Mouse (Mus musculus) forebrain, embryonic 13.5 days (tissue): ENCODE results near the gene Aqp11. TPM values are rescaled to one million over a fixed set of nuclear protein-coding genes. Genes with fewer than 3 reads are reported as not detected.

Experiments
- ATAC-seq: fragments of 200-750 bp; cut with Nextera tagmentation; 2 replicates; pipeline ENCODE4 v1.8.0; 2017
- H3K27ac ChIP-seq: fragments of 300-500 bp; sonication (generic); 2 replicates; pipeline ENCODE4 v1.5.1; 2015; ENCODE audit warnings: inconsistent platforms, mild to moderate bottlenecking, moderate library complexity
- H3K27me3 ChIP-seq: fragments of 300-500 bp; sonication (generic); 2 replicates; pipeline ENCODE4 v1.6.1; 2015; ENCODE audit warnings: mild to moderate bottlenecking, inconsistent platforms
- H3K36me3 ChIP-seq: fragments of 300-500 bp; sonication (generic); 2 replicates; pipeline ENCODE4 v1.6.1; 2015; ENCODE audit warnings: mild to moderate bottlenecking, inconsistent platforms; ENCODE audit not compliant: poor library complexity, severe bottlenecking
- H3K4me1 ChIP-seq: fragments of 300-500 bp; sonication (generic); 2 replicates; pipeline ENCODE4 v1.6.1; 2015; ENCODE audit warnings: inconsistent platforms
- H3K4me2 ChIP-seq: fragments of 300-500 bp; sonication (generic); 2 replicates; pipeline ENCODE4 v1.6.1; 2015; ENCODE audit warnings: inconsistent platforms, mild to moderate bottlenecking, moderate library complexity
- H3K4me3 ChIP-seq: fragments of 300-500 bp; sonication (generic); 2 replicates; pipeline ENCODE4 v1.5.1; 2015; ENCODE audit warnings: mild to moderate bottlenecking, inconsistent platforms
- H3K9ac ChIP-seq: fragments of 300-500 bp; sonication (generic); 2 replicates; pipeline ENCODE4 v1.6.1; 2015; ENCODE audit warnings: mild to moderate bottlenecking, inconsistent platforms
- H3K9me3 ChIP-seq: fragments of 300-500 bp; sonication (generic); replicated peaks from 2 replicates; pipeline ENCODE4 v1.6.1; 2016; ENCODE audit warnings: inconsistent platforms
- WGBS: fragments of 180-500 bp; shearing (Covaris S2); methylation state at CpG from one replicate; pipeline ENCODE4 v1.1.7; 2015; 5-methylcytosine and 5-hydroxymethylcytosine counted together
- polyA plus RNA-seq: library from polyadenylated mRNA; unstranded; fragments of >200 nt; fragmentation: Nextera tagmentation; extraction: Ambion mirVana; gene quantifications from 2 replicates; pipeline ENCODE4 v1.2.1, GENCODE M21; 2015

Gene Aqp11
- polyA plus RNA-seq, 1 experiment from 2014 or later, result 5.9 TPM

DNA sequence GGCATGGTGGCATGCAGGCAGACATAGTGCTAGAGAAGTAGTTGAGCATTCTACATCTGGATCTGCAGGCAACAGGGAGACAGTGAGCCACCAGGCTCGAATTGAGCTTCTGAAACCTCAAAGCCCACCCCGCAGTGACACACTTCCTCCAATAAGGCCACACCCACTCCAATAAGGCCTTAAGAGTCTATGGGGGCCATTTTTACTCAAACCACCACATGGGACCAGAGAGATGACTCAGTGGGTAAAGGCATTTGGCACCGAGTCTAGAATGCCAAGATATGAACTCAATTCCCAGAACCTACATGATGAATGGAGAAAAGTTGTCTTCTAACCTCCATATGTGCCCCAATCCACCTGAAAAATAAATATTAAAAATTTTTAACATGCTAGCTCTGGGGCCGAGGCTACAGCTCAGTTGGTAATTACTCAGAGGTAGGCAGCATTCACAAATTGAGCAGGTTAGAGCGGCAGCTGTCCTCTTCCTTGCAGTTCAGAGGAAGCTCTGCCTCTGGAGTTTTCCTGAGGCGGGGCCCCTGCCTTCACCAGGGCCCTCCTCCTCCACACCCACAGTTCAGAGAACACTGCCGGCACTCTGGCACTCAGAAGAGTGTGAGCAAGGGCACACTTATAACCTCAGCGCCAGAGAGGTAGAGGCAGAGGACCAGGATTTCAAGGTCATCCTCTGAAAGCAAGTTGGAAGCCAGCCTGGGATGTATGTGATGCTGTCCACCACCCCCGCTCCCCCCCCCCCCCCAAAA, 28.5 kb upstream of the Aqp11 start:
- Histone ChIP-seq H3K27ac (no peak overlapping the region), H3K9me3 (no peaks in the 10 kb centered on the region), H3K36me3 (no peaks in the 10 kb centered on the region), H3K4me1 (no peaks in the 10 kb centered on the region), H3K9ac (no peak overlapping the region), H3K4me2 (no peak overlapping the region), H3K27me3 (no peaks in the 10 kb centered on the region), H3K4me3 (no peak overlapping the region)
- WGBS, result 83% methylated on average over 9 of the region's 9 CpGs
- ATAC-seq, result no peak

DNA sequence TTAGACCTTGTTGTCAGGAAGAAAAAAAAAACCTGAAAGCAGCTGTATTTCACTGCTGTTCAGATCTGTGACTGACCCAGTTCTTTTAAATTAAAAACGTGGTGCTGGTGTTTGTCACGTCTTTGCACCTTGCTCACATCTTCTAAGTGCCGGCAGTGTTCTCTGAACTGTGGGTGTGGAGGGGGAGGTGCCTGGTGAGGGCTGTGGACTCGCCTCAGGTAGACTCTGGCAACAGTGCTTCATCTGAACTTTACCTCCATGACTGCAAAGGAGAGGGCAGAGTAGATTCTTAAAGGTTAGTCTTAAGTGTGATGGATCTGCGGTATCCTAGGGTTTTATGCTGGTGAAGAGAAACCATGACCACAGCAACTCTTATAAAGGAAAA, 27.9 kb upstream of the Aqp11 start:
- no peak overlapping the region for H3K9ac ChIP-seq
- no peak overlapping the region for H3K4me2 ChIP-seq
- no peak for ATAC-seq
- 89% methylated on average over 5 of the region's 5 CpGs for WGBS
- H3K27ac ChIP-seq, result no peak overlapping the region
- no peak overlapping the region for H3K4me3 ChIP-seq
- H3K36me3 ChIP-seq, result no peaks in the 10 kb centered on the region
- H3K9me3 ChIP-seq, result no peaks in the 10 kb centered on the region
- H3K27me3 ChIP-seq, result no peaks in the 10 kb centered on the region
- H3K4me1 ChIP-seq, result no peaks in the 10 kb centered on the region

DNA sequence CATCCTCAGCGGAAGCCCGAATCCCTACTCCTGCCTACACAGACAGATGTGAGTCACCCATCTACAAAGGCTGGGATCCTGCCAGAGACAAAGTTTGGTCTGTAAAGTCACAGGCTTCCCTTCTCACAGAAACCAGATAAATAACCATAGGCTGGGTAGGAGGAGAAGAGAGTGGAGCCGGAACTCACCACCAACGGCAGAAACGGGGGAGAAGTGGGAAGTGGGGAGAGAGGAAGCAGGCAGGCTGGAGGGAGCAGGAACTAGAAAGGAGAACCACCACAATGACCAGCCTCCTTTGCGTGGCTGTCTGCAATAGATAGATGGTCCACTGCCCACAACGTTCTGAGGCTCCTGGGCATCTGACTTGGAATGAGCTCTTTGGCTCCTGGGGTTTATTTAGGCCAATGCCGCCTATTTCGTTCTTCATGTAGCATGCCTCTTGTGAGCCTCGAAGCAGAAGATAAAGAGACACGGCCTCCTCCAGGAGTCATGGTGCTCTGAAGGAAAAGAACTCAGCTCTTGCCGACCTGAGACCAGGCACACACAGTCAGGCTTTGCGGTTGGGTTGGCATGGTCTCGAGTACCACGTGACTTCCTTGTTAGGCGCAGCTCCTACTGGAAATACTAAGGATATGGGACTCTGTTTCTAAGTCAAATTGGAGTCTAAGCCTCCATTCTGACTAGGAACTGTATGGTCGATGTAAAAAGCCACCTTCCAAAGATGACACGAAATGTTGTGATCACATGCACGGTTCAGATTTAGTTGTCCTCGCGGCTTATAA, 27.3 kb upstream of the Aqp11 start:
- no peaks in the 10 kb centered on the region for H3K36me3 ChIP-seq
- ATAC-seq, result no peak
- WGBS, result 92% methylated on average over 21 of the region's 21 CpGs

GRCm38 (mm10) chr7:97764591-97764990, 26.5 kb upstream of the Aqp11 start:
- Histone ChIP-seq H3K9me3 (no peaks in the 10 kb centered on the region), H3K4me3 (no peak overlapping the region), H3K4me2 (no peak overlapping the region), H3K36me3 (no peaks in the 10 kb centered on the region), H3K27me3 (no peaks in the 10 kb centered on the region), H3K27ac (no peak overlapping the region), H3K4me1 (no peaks in the 10 kb centered on the region), H3K9ac (no peak overlapping the region)
- 85% methylated on average over 11 of the region's 11 CpGs for WGBS
- ATAC-seq, result no peak

More for the DNA sequence above, 27.3 kb upstream of the Aqp11 start:
- Histone ChIP-seq H3K27me3 (no peaks in the 10 kb centered on the region), H3K9me3 (no peaks in the 10 kb centered on the region), H3K4me2 (no peak overlapping the region), H3K27ac (no peak overlapping the region), H3K9ac (no peak overlapping the region), H3K4me3 (no peak overlapping the region), H3K4me1 (no peaks in the 10 kb centered on the region)

DNA sequence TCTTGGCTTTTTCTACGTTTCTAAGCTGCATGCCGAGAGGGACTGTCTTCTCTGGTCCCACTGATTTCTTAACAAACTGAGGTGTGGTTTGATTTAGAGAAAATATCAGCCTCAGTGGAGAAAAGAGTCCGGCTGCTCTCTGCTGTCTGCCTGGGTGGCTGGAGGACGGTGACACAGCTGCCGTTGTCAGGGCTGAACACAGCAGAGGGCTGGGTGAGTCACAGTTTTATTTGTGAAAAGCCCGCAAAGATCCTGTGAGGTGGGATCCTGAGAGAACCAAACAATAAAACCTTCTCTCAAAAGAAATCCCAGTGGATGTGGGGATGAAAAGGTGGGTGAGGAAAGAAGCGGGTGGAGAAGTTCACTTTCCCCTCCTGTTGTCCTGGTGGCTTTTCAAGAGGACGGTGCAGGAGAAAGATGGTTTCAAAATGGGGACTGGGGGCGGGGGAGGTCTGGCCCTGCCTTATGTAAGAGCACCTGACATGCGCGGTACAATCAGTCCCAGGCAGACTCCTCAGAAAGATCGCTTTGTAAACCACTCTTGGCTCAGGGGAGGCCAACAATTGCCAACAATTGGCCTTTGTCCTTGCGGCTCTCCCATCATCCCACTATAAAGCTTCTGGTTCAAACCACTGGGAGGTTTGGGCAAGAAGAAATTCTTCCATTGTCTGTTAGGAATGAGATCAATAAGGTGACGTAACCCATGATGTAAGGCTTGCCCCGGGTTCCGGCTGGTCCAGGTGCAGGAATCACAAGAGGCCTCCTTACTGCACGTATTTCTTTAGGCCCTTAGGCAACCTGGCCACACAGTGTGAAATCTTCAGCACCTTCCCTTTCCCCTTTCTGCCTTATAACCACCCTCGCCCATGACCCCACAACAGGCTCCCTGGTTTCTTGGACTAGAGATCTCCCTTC, 19.1 kb upstream of the Aqp11 start:
- Histone ChIP-seq H3K27me3 (no peaks in the 10 kb centered on the region), H3K36me3 (no peaks in the 10 kb centered on the region), H3K9me3 (no peaks in the 10 kb centered on the region), H3K9ac (peak overlapping the region; percentile 50), H3K4me2 (peak overlapping the region; percentile 45), H3K4me1 (peaks cover 16% of the 10 kb centered on the region), H3K27ac (peak overlapping the region; percentile 45), H3K4me3 (0 out of 2 replicates have a peak overlapping the region, but pooled peaks have one; percentile 9)
- 18% methylated on average over 18 of the region's 18 CpGs for WGBS
- ATAC-seq, result peak; percentile 88

DNA sequence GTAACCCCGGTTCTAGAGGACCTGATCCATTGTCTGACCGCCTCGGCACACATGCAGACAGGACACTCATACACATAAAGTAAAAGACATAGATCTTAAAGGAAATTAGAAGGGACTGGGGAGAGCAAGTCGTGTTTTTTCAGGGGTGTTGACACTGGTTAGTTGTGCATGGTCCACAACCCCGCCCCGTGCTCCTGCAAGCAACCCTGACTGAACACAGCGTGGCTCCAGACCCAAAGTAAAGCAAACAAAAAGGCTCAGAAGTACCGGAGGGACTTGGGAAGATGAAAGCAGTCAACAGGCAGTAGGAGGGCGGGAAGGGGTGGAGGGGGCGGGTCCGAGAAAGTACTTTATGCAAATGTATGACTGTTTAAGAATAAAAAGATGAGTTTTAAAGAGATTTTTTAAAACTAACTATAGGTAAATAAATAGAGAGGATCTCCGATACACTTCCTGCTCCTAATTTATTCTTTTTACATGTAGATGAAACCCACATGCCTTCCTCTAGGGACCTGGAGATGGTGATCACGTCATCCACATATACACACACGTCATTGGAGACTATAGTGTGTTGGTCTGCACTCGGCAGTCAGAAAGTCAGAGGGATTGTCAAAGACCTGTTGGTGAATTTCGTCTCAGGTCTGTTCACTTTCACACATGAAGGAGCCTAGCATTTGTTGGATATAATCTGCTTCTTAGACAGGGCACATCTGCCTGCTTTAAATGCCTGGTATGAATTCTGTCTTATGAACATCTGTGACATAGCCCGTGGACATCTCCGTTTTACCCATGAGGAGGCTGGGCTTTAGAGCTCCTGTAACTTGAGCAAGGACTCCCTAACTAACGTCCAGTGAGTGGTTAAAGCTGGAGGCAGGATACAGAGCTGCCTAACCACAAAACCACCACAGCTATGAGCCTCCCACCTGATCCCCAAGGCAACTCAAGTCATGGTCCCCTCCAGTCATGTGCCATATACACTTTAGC, 11.4 kb upstream of the Aqp11 start:
- H3K9ac ChIP-seq, result no peak overlapping the region
- peak overlapping the region; percentile 34 for H3K4me2 ChIP-seq

GRCm38 (mm10) chr7:97748527-97749206, 10.6 kb upstream of the Aqp11 start:
- no peak for ATAC-seq
- H3K36me3 ChIP-seq, result no peaks in the 10 kb centered on the region
- H3K4me2 ChIP-seq, result peak overlapping the region; percentile 34
- no peaks in the 10 kb centered on the region for H3K27me3 ChIP-seq
- H3K4me1 ChIP-seq, result peaks cover 14% of the 10 kb centered on the region
- H3K9me3 ChIP-seq, result no peaks in the 10 kb centered on the region
- 61% methylated on average over 10 of the region's 10 CpGs for WGBS
- no peak overlapping the region for H3K9ac ChIP-seq
- no peak overlapping the region for H3K27ac ChIP-seq
- no peak overlapping the region for H3K4me3 ChIP-seq

More for the DNA sequence above, 11.4 kb upstream of the Aqp11 start:
- ATAC-seq, result no peak
- Histone ChIP-seq H3K27me3 (no peaks in the 10 kb centered on the region), H3K9me3 (no peaks in the 10 kb centered on the region), H3K27ac (no peak overlapping the region), H3K4me1 (peaks cover 14% of the 10 kb centered on the region), H3K36me3 (no peaks in the 10 kb centered on the region), H3K4me3 (no peak overlapping the region)
- 31% methylated on average over 19 of the region's 19 CpGs for WGBS

- ATAC-seq, result peak; percentile 76
- 26% methylated on average over 28 of the region's 28 CpGs for WGBS
- Histone ChIP-seq H3K27ac (no peak overlapping the region), H3K4me1 (peaks cover 14% of the 10 kb centered on the region), H3K4me2 (peak overlapping the region; percentile 25), H3K27me3 (no peaks in the 10 kb centered on the region), H3K4me3 (no peak overlapping the region), H3K36me3 (no peaks in the 10 kb centered on the region), H3K9ac (no peak overlapping the region), H3K9me3 (no peaks in the 10 kb centered on the region)
These were observed 9.9 kb upstream of the Aqp11 start for GRCm38 (mm10) chr7:97747787-97748497.

- no peak overlapping the region for H3K9ac ChIP-seq
- 78% methylated on average over 4 of the region's 4 CpGs for WGBS
- H3K4me2 ChIP-seq, result no peak overlapping the region
- no peak overlapping the region for H3K27ac ChIP-seq
- no peak overlapping the region for H3K4me3 ChIP-seq
- no peaks in the 10 kb centered on the region for H3K27me3 ChIP-seq
- peaks cover 14% of the 10 kb centered on the region for H3K4me1 ChIP-seq
- no peaks in the 10 kb centered on the region for H3K36me3 ChIP-seq
- H3K9me3 ChIP-seq, result no peaks in the 10 kb centered on the region
- ATAC-seq, result no peak
These were observed 9.2 kb upstream of the Aqp11 start for GRCm38 (mm10) chr7:97747176-97747707.

- Histone ChIP-seq H3K36me3 (no peaks in the 10 kb centered on the region), H3K4me2 (no peak overlapping the region), H3K9ac (no peak overlapping the region), H3K27me3 (no peaks in the 10 kb centered on the region), H3K4me3 (no peak overlapping the region), H3K4me1 (peaks cover 14% of the 10 kb centered on the region), H3K9me3 (no peaks in the 10 kb centered on the region), H3K27ac (no peak overlapping the region)
- peak; percentile 68 for ATAC-seq
- WGBS, result 11% methylated on average over 3 of the region's 3 CpGs
These were observed 7.2 kb upstream of the Aqp11 start for GRCm38 (mm10) chr7:97745299-97745698.
